Mouse (Mus musculus): ENCODE measurements at regions not wholly inside any gene's neighbourhood (a gene's known extent, or its start where the extent isn't known, plus 50 kb on each side); places are given as distances from the start of the nearest gene placed in this dataset.
A peak's percentile ranks its signal among the peaks of the same experiment; 100 is the strongest.

GRCm38 (mm10) chr11:84701319-84702175 lies 117.8 kb downstream of the Mrm1 start:
- no peak for DNase-seq (ENCODE audit: low read depth, low spot score)

GRCm38 (mm10) chr11:84697521-84697920 lies 121.8 kb downstream of the Mrm1 start:
- no peak for DNase-seq (ENCODE audit: low read depth, low spot score)

GRCm38 (mm10) chr11:84692638-84693037 lies 126.7 kb downstream of the Mrm1 start:
- no peak for DNase-seq (ENCODE audit: low read depth, low spot score)

- no peak for DNase-seq (ENCODE audit: low read depth, low spot score)
Measured at GRCm38 (mm10) chr11:84691410-84692148, 127.7 kb downstream of the Mrm1 start.

- DNase-seq (ENCODE audit: low read depth, low spot score): no peak
Measured at GRCm38 (mm10) chr11:84686473-84686872, 132.8 kb downstream of the Mrm1 start.

- DNase-seq (ENCODE audit: low read depth, low spot score): no peak
Measured at GRCm38 (mm10) chr11:84684325-84684724, 135.0 kb downstream of the Mrm1 start.

GRCm38 (mm10) chr11:84682931-84683330 lies 136.4 kb downstream of the Mrm1 start:
- DNase-seq (ENCODE audit: low read depth, low spot score): no peak

- DNase-seq (ENCODE audit: low read depth, low spot score): peak; percentile 16
Measured at GRCm38 (mm10) chr11:84676377-84677078, 142.8 kb downstream of the Mrm1 start.

- no peak for DNase-seq (ENCODE audit: low read depth, low spot score)
Measured at GRCm38 (mm10) chr11:84672841-84673473, 146.4 kb downstream of the Mrm1 start.

- no peak for DNase-seq (ENCODE audit: low read depth, low spot score)
Measured at GRCm38 (mm10) chr11:84671585-84671984, 146.2 kb upstream of the Lhx1 start.

GRCm38 (mm10) chr11:84667711-84668110 lies 142.4 kb upstream of the Lhx1 start:
- DNase-seq (ENCODE audit: low read depth, low spot score): no peak

- no peak for DNase-seq (ENCODE audit: low read depth, low spot score)
Measured at GRCm38 (mm10) chr11:84664258-84664657, 138.9 kb upstream of the Lhx1 start.

GRCm38 (mm10) chr11:84661981-84662380 lies 136.6 kb upstream of the Lhx1 start:
- no peak for DNase-seq (ENCODE audit: low read depth, low spot score)

GRCm38 (mm10) chr11:84660877-84661276 lies 135.5 kb upstream of the Lhx1 start:
- DNase-seq (ENCODE audit: low read depth, low spot score): no peak

- no peak for DNase-seq (ENCODE audit: low read depth, low spot score)
Measured at GRCm38 (mm10) chr11:84659370-84659937, 134.1 kb upstream of the Lhx1 start.

GRCm38 (mm10) chr11:84653481-84653880 lies 128.1 kb upstream of the Lhx1 start:
- no peak for DNase-seq (ENCODE audit: low read depth, low spot score)

GRCm38 (mm10) chr11:84648899-84649298 lies 123.6 kb upstream of the Lhx1 start:
- no peak for DNase-seq (ENCODE audit: low read depth, low spot score)

- DNase-seq (ENCODE audit: low read depth, low spot score): no peak
Measured at GRCm38 (mm10) chr11:84647104-84647503, 121.8 kb upstream of the Lhx1 start.

GRCm38 (mm10) chr11:84643107-84643372 lies 117.7 kb upstream of the Lhx1 start:
- no peak for DNase-seq (ENCODE audit: low read depth, low spot score)

- no peak for DNase-seq (ENCODE audit: low read depth, low spot score)
Measured at GRCm38 (mm10) chr11:84642300-84643106, 117.2 kb upstream of the Lhx1 start.

- no peak for DNase-seq (ENCODE audit: low read depth, low spot score)
Measured at GRCm38 (mm10) chr11:84641601-84642000, 116.3 kb upstream of the Lhx1 start.
